Mouse (Mus musculus) hindbrain, embryonic 11.5 days (tissue): ENCODE measurements around the gene Irs1. TPM values are rescaled to one million over a fixed set of nuclear protein-coding genes. Genes with fewer than 3 reads are reported as not detected.

Experiments
- ATAC-seq: fragments of 200-750 bp; cut with Nextera tagmentation; 2 replicates; pipeline ENCODE4 v1.8.0; 2017; ENCODE audit warnings: mild to moderate bottlenecking, moderate TSS enrichment, moderate library complexity; ENCODE audit not compliant: low FRiP score
- DNase-seq: peaks from one replicate; pipeline ENCODE4 v3.0.0-alpha.2; 2015; ENCODE audit warnings: low spot score
- H3K27ac ChIP-seq: fragments of 300-500 bp; sonication (generic); 2 replicates; pipeline ENCODE4 v1.5.1; 2014; ENCODE audit warnings: mild to moderate bottlenecking, low read depth, low read length
- H3K27me3 ChIP-seq: fragments of 300-500 bp; sonication (generic); 2 replicates; pipeline ENCODE4 v1.6.1; 2014; ENCODE audit warnings: mild to moderate bottlenecking, low read length, moderate library complexity, mixed read lengths; ENCODE audit not compliant: control insufficient read depth, insufficient read depth
- H3K36me3 ChIP-seq: fragments of 300-500 bp; sonication (generic); 2 replicates; pipeline ENCODE4 v1.6.1; 2014; ENCODE audit warnings: mild to moderate bottlenecking, low read length, moderate library complexity, mixed read lengths; ENCODE audit not compliant: control insufficient read depth, insufficient read depth
- H3K4me1 ChIP-seq: fragments of 300-500 bp; sonication (generic); replicated peaks from 2 replicates; pipeline ENCODE4 v1.6.1; 2014; ENCODE audit warnings: low read length, mixed read lengths; ENCODE audit not compliant: control insufficient read depth, insufficient read depth
- H3K4me2 ChIP-seq: fragments of 300-500 bp; sonication (generic); replicated peaks from 2 replicates; pipeline ENCODE4 v1.6.1; 2014; ENCODE audit warnings: mild to moderate bottlenecking, low read depth, low read length
- H3K4me3 ChIP-seq: fragments of 300-500 bp; sonication (generic); 2 replicates; pipeline ENCODE4 v1.5.1; 2014; ENCODE audit warnings: low read depth, low read length
- H3K9ac ChIP-seq: fragments of 300-500 bp; sonication (generic); 2 replicates; pipeline ENCODE4 v1.6.1; 2014; ENCODE audit warnings: low read depth, low read length
- H3K9me3 ChIP-seq: fragments of 300-500 bp; sonication (generic); 2 replicates; pipeline ENCODE4 v1.6.1; 2016; ENCODE audit warnings: low read length; ENCODE audit not compliant: control insufficient read depth
- WGBS: fragments of 180-500 bp; shearing (Covaris S2); extraction: QIAGEN DNeasy Blood & Tissue Kit; methylation state at CpG from one replicate; pipeline ENCODE4 v1.1.7; 2014; 5-methylcytosine and 5-hydroxymethylcytosine counted together
- polyA plus RNA-seq: library from polyadenylated mRNA; unstranded; fragments of >200 nt; fragmentation: Nextera tagmentation; extraction: Ambion mirVana; gene quantifications from 2 replicates; pipeline ENCODE4 v1.2.1, GENCODE M21; 2014

Irs1 gene
- polyA plus RNA-seq, 1 experiment from 2014 or later: 7.4 TPM

- 2% methylated on average over 23 of the region's 23 CpGs for WGBS
- peak overlapping the region; percentile 92 for H3K4me2 ChIP-seq
- H3K27me3 ChIP-seq: no peaks in the 10 kb centered on the region
- peaks cover 6% of the 10 kb centered on the region; the same call in 1 of the 2 replicates for H3K36me3 ChIP-seq
- H3K9me3 ChIP-seq: no peaks in the 10 kb centered on the region
- ATAC-seq (peak; percentile 13), DNase-seq (no peak)
- peak overlapping the region; percentile 94 for H3K27ac ChIP-seq
- 0 out of 2 replicates have a peak, but pooled peaks cover 5% of the 10 kb centered on the region for H3K4me1 ChIP-seq
- H3K9ac ChIP-seq: peak overlapping the region; percentile 87
- peak overlapping the region; percentile 77 for H3K4me3 ChIP-seq
Measured at GRCm38 (mm10) chr1:82291930-82292712, 905 bp upstream of the Irs1 start.

DNA sequence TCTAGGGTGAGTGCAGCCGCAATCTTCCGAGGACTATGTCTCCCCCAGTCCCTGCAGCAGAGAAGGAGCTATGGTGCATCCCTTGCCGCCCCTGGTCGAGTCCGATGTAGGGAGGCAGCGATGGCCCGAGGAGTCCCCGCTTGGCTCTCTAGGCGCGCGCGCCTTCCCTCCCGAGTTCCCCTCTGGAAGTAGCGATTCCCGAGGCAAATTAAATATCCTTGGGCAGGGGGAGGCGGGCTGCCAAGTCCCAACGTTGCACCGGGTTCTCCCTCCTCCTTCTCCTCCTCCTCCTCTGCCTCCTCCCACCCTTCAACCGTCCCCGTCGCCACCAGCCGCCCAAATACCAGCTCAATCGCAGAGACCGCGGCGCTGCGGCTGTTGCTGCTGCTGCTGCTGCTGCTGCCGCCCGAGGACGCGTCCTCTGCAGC is 479 bp downstream of the Irs1 start:
- H3K36me3 ChIP-seq: peaks cover 6% of the 10 kb centered on the region; the same call in 1 of the 2 replicates
- 0% methylated on average over 28 of the region's 31 CpGs for WGBS
- H3K4me3 ChIP-seq: peak overlapping the region; percentile 77
- ATAC-seq (peak; percentile 58), DNase-seq (peak; percentile 80)
- H3K9me3 ChIP-seq: no peaks in the 10 kb centered on the region
- no peaks in the 10 kb centered on the region for H3K27me3 ChIP-seq
- 0 out of 2 replicates have a peak, but pooled peaks cover 5% of the 10 kb centered on the region for H3K4me1 ChIP-seq
- peak overlapping the region; percentile 92 for H3K4me2 ChIP-seq
- H3K9ac ChIP-seq: peak overlapping the region; percentile 87
- H3K27ac ChIP-seq: peak overlapping the region; percentile 94

DNA sequence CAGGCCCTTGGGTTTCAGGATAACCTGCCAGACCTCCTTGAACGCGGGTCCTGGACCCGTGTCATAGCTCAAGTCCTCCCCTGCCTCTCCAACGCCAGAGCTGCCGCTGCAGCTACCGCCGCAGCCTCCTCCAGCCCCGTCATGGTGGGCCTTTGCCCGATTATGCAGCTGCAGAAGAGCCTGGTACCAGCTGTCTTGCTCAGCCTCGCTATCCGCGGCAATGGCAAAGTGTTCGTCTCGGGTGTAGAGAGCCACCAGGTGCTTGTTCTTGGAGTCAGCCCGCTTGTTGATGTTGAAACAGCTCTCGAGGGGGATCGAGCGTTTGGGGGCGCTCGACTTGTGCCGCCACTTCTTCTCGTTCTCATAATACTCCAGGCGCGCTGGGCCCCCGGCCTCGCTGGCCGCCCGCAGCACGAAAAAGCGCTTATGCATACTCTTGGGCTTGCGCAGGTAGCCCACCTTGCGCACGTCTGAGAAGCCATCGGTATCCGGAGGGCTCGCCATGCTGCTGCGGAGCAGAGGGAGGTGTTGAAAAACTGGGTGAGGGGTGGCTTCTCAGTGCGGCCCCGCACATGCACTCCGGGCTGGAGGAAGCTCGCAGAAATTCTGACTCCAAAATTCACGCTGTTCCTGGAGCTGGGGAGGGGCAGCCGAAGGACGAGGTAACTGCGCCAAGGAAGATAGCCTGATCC is 1.1 kb downstream of the Irs1 start:
- peak overlapping the region; percentile 87 for H3K9ac ChIP-seq
- H3K36me3 ChIP-seq: peaks cover 6% of the 10 kb centered on the region; the same call in 1 of the 2 replicates
- H3K4me3 ChIP-seq: peak overlapping the region; percentile 77
- H3K9me3 ChIP-seq: no peaks in the 10 kb centered on the region
- WGBS: 0% methylated on average over 45 of the region's 45 CpGs
- peak overlapping the region; percentile 92 for H3K4me2 ChIP-seq
- no peaks in the 10 kb centered on the region for H3K27me3 ChIP-seq
- H3K27ac ChIP-seq: peak overlapping the region; percentile 94
- DNase-seq (peak; percentile 69), ATAC-seq (peak; percentile 1; the same call in 1 of the 2 replicates)
- H3K4me1 ChIP-seq: 0 out of 2 replicates have a peak, but pooled peaks cover 5% of the 10 kb centered on the region

- no peaks in the 10 kb centered on the region for H3K9me3 ChIP-seq
- WGBS: 70% methylated on average over 35 of the region's 35 CpGs
- peak overlapping the region; percentile 92 for H3K4me2 ChIP-seq
- ATAC-seq (no peak), DNase-seq (no peak)
- H3K27ac ChIP-seq: peak overlapping the region; percentile 94
- 0 out of 2 replicates have a peak, but pooled peaks cover 5% of the 10 kb centered on the region for H3K4me1 ChIP-seq
- peak overlapping the region; percentile 77 for H3K4me3 ChIP-seq
- H3K27me3 ChIP-seq: no peaks in the 10 kb centered on the region
- H3K36me3 ChIP-seq: peaks cover 6% of the 10 kb centered on the region; the same call in 1 of the 2 replicates
- peak overlapping the region; percentile 87 for H3K9ac ChIP-seq
Measured at GRCm38 (mm10) chr1:82289116-82289989, 1.9 kb downstream of the Irs1 start.

- H3K36me3 ChIP-seq: peaks cover 6% of the 10 kb centered on the region; the same call in 1 of the 2 replicates
- H3K27ac ChIP-seq: no peak overlapping the region
- H3K9me3 ChIP-seq: no peaks in the 10 kb centered on the region
- H3K4me3 ChIP-seq: peak overlapping the region; percentile 77
- peaks cover 5% of the 10 kb centered on the region; the same call in 1 of the 2 replicates for H3K4me1 ChIP-seq
- WGBS: 88% methylated on average over 18 of the region's 18 CpGs
- H3K27me3 ChIP-seq: no peaks in the 10 kb centered on the region
- peak overlapping the region; percentile 92 for H3K4me2 ChIP-seq
- DNase-seq (no peak), ATAC-seq (no peak)
- H3K9ac ChIP-seq: peak overlapping the region; percentile 87; the same call in 1 of the 2 replicates
Measured at GRCm38 (mm10) chr1:82288421-82288990, 2.7 kb downstream of the Irs1 start.

- peak overlapping the region; percentile 44 for H3K4me3 ChIP-seq
- DNase-seq (no peak), ATAC-seq (no peak)
- peaks cover 5% of the 10 kb centered on the region; the same call in 1 of the 2 replicates for H3K4me1 ChIP-seq
- WGBS: 92% methylated on average over 16 of the region's 16 CpGs
- no peaks in the 10 kb centered on the region for H3K9me3 ChIP-seq
- peak overlapping the region; percentile 57 for H3K4me2 ChIP-seq
- no peaks in the 10 kb centered on the region for H3K27me3 ChIP-seq
- 0 out of 2 replicates have a peak overlapping the region, but pooled peaks have one; percentile 36 for H3K9ac ChIP-seq
- peaks cover 6% of the 10 kb centered on the region; the same call in 1 of the 2 replicates for H3K36me3 ChIP-seq
- H3K27ac ChIP-seq: no peak overlapping the region
Measured at GRCm38 (mm10) chr1:82287776-82288325, 3.4 kb downstream of the Irs1 start.

DNA sequence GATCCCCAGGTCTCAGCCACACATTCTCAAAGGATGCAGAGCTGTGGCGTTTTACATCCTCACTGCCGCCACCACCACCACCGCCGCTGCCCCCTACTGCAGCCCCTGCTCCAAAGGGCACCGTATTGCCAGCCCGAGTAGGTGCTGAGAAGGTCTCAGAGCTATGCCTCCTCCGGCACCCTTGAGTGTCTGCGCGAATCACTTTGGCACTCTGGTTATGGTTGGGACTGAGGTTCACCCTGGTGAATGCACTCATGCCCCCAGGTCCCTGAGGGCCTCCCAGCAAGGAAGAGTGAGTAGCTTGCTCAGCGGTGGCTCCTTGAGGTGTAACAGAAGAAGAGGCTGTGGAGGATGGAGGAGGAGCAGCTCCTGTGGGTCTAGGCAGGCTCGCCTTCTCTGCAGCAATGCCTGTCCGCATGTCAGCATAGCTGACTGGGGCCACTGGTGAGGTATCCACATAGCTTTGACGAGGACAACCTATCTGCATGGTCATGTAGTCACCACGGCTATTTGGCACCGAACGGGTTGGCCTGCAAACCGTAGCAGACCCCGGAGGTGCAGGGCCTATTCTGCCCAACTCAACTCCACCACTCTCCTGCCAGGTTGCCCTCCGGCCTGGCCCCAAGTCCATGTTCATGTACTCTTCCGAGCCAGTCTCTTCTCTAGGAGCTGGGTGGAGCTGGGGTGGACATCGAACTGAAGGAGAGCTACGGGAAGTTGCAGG is 4.0 kb downstream of the Irs1 start:
- H3K4me3 ChIP-seq: peak overlapping the region; percentile 44
- peak; percentile 20 for DNase-seq
- peaks cover 5% of the 10 kb centered on the region; the same call in 1 of the 2 replicates for H3K4me1 ChIP-seq
- peak overlapping the region; percentile 57 for H3K4me2 ChIP-seq
- no peak for ATAC-seq
- H3K9me3 ChIP-seq: no peaks in the 10 kb centered on the region
- H3K9ac ChIP-seq: peak overlapping the region; percentile 46
- H3K27me3 ChIP-seq: no peaks in the 10 kb centered on the region
- H3K27ac ChIP-seq: peak overlapping the region; percentile 65
- H3K36me3 ChIP-seq: peaks cover 6% of the 10 kb centered on the region; the same call in 1 of the 2 replicates
- 65% methylated on average over 22 of the region's 22 CpGs for WGBS
